Mouse (Mus musculus): Measurements from ENCODE around the gene Ripor2.

- TF ChIP-seq CTCF (IDR thresholded peaks at IDR 0.05; ENCODE audit: control insufficient read depth, insufficient read depth, low read length) (no peak), POLR2A (IDR thresholded peaks at IDR 0.05; ENCODE audit: borderline replicate concordance, control insufficient read depth, low read depth, low read length) (no peak)
Measured at GRCm38 (mm10) chr13:24723699-24724394, 141.9 kb downstream of the Ripor2 start.

All from bone marrow, adult 2 months (tissue).